Mouse (Mus musculus) CD8-positive naive resting alpha-beta T cell, adult 2 months (primary cell): ENCODE data around the gene Dnajc16.

Experiments used
- DNase-seq, 2 experiments: peaks; one replicate each; pipeline ENCODE4 v3.0.0; 2022; ENCODE audit warnings: low read depth in 2 of 2, low spot score in 2 of 2

Dnajc16 gene

GRCm38 (mm10) chr4:141790524-141790990 lies at the start of gene Dnajc16:
Dnajc16 (minus strand) TSS chr4:141790931.
- peak; percentile 86 to 87 for DNase-seq

- DNase-seq = no peak
Measured at GRCm38 (mm10) chr4:141834536-141835095, 43.9 kb upstream of the Dnajc16 start.

- no peak for DNase-seq
Measured at GRCm38 (mm10) chr4:141833911-141834310, 43.2 kb upstream of the Dnajc16 start.

- no peak for DNase-seq
Measured at GRCm38 (mm10) chr4:141831361-141831760, 40.6 kb upstream of the Dnajc16 start.

GRCm38 (mm10) chr4:141830381-141830780 lies 39.6 kb upstream of the Dnajc16 start:
- no peak for DNase-seq

- no peak for DNase-seq
Measured at GRCm38 (mm10) chr4:141828177-141828576, 37.4 kb upstream of the Dnajc16 start.

- DNase-seq = no peak
Measured at GRCm38 (mm10) chr4:141827401-141827800, 36.7 kb upstream of the Dnajc16 start.

- DNase-seq = no peak
Measured at GRCm38 (mm10) chr4:141826060-141826459, 35.3 kb upstream of the Dnajc16 start, which contains the start of gene Cela2a. Cela2a (minus strand) TSS chr4:141826160.

- no peak for DNase-seq
Measured at GRCm38 (mm10) chr4:141822979-141823378, 32.2 kb upstream of the Dnajc16 start.

GRCm38 (mm10) chr4:141822089-141822488 lies 31.4 kb upstream of the Dnajc16 start:
- no peak for DNase-seq

- no peak for DNase-seq
Measured at GRCm38 (mm10) chr4:141821178-141821577, 30.4 kb upstream of the Dnajc16 start.

GRCm38 (mm10) chr4:141819316-141819715 lies 28.6 kb upstream of the Dnajc16 start:
- DNase-seq = no peak

GRCm38 (mm10) chr4:141818861-141819260 lies 28.1 kb upstream of the Dnajc16 start:
- no peak for DNase-seq

- DNase-seq = no peak
Measured at GRCm38 (mm10) chr4:141817706-141818105, 27.0 kb upstream of the Dnajc16 start.

GRCm38 (mm10) chr4:141816776-141817655 lies 26.3 kb upstream of the Dnajc16 start:
- DNase-seq = no peak

- no peak for DNase-seq
Measured at GRCm38 (mm10) chr4:141816267-141816666, 25.5 kb upstream of the Dnajc16 start.

- no peak for DNase-seq
Measured at GRCm38 (mm10) chr4:141811375-141811774, 20.6 kb upstream of the Dnajc16 start.

- no peak for DNase-seq
Measured at GRCm38 (mm10) chr4:141810975-141811374, 20.2 kb upstream of the Dnajc16 start.

GRCm38 (mm10) chr4:141809850-141810464 lies 19.2 kb upstream of the Dnajc16 start:
- DNase-seq = no peak

- DNase-seq = no peak
Measured at GRCm38 (mm10) chr4:141805886-141806285, 15.2 kb upstream of the Dnajc16 start.

GRCm38 (mm10) chr4:141804105-141804504 lies 13.4 kb upstream of the Dnajc16 start:
- DNase-seq = no peak

GRCm38 (mm10) chr4:141797545-141797944 lies 6.8 kb upstream of the Dnajc16 start:
- DNase-seq = no peak
